In genomic region chr9:45517993-45518705, GRCm38 (mm10) we compare ENCODE assay signal across 10 mouse cellular contexts.
DNase-seq lines count a peak whose midpoint lies in the region; ATAC-seq lines count a peak whose summit lies in the region.
"Had no signal": no experiment of that assay in that cellular context is flagged by ENCODE, and none has a peak within 500 bp of the region (broad histone marks: within the 10 kb centered on the region; RNA-seq: fewer than 3 reads in every experiment).

No protein-coding gene starts in this region.

- WGBS in heart, embryonic 15.5 days: 51% methylated on average over 11 of the region's 11 CpGs
- WGBS in neural tube, embryonic 15.5 days: 65% methylated on average over 11 of the region's 11 CpGs
- WGBS in liver, embryonic 12.5 days (ENCODE audit: insufficient replicate concordance): 68% methylated on average over 11 of the region's 11 CpGs

- peaks cover 28% of the 10 kb centered on the region for H3K4me1 ChIP-seq in heart, embryonic 15.5 days (replicated peaks)
- H3K4me1 ChIP-seq in neural tube, embryonic 15.5 days: peaks cover 17% of the 10 kb centered on the region
- no peaks in the 10 kb centered on the region for H3K4me1 ChIP-seq in liver, embryonic 12.5 days

- H3K4me2 ChIP-seq in heart, embryonic 15.5 days: peak overlapping the region; percentile 27; the same call in 1 of the 2 replicates
- H3K4me2 ChIP-seq in neural tube, embryonic 15.5 days: no peak overlapping the region
- H3K4me2 ChIP-seq in liver, embryonic 12.5 days: no peak overlapping the region

- H3K9me3 ChIP-seq in heart, embryonic 15.5 days (replicated peaks): no peaks in the 10 kb centered on the region
- no peaks in the 10 kb centered on the region for H3K9me3 ChIP-seq in neural tube, embryonic 15.5 days (replicated peaks)
- no peaks in the 10 kb centered on the region for H3K9me3 ChIP-seq in liver, embryonic 12.5 days (replicated peaks)

- no peak for DNase-seq in heart, adult 11 months
- no peak for DNase-seq in neural tube, embryonic 10.5 days (ENCODE audit: extremely low spot score, low spot score)
- peak; percentile 61 to 73 for DNase-seq in frontal cortex, postnatal 36 days (ENCODE audit: low spot score in 2 of 2)
- DNase-seq in adrenal gland, adult 2 months: no peak
- no peak for DNase-seq in lung, postnatal 10 days
- DNase-seq: kidney, adult 9 months had no signal

- H3K9ac ChIP-seq in heart, embryonic 15.5 days: no peak overlapping the region
- no peak overlapping the region for H3K9ac ChIP-seq in neural tube, embryonic 15.5 days (replicated peaks)
- no peak overlapping the region for H3K9ac ChIP-seq in liver, embryonic 12.5 days

- H3K4me3 ChIP-seq in heart, embryonic 15.5 days: no peak overlapping the region
- no peak overlapping the region for H3K4me3 ChIP-seq in neural tube, embryonic 15.5 days (replicated peaks)
- H3K4me3 ChIP-seq in liver, embryonic 12.5 days: no peak overlapping the region
- H3K4me3 ChIP-seq: myocyte had no signal

- no peaks in the 10 kb centered on the region for H3K36me3 ChIP-seq in heart, embryonic 15.5 days
- no peaks in the 10 kb centered on the region for H3K36me3 ChIP-seq in neural tube, embryonic 15.5 days
- no peaks in the 10 kb centered on the region for H3K36me3 ChIP-seq in liver, embryonic 12.5 days

- peak overlapping the region; percentile 71 for H3K27ac ChIP-seq in heart, embryonic 15.5 days
- H3K27ac ChIP-seq in neural tube, embryonic 15.5 days (replicated peaks): no peak overlapping the region
- no peak overlapping the region for H3K27ac ChIP-seq in liver, embryonic 12.5 days

- peak; percentile 73 for ATAC-seq in heart, embryonic 15.5 days (replicated peaks; ENCODE audit: insufficient number of reproducible peaks, insufficient read depth, low FRiP score, low read depth)
- ATAC-seq in neural tube, embryonic 15.5 days (ENCODE audit: low FRiP score): peak; percentile 31; the same call in 1 of the 2 replicates
- no peak for ATAC-seq in liver, embryonic 12.5 days

- H3K27me3 ChIP-seq in heart, embryonic 15.5 days: no peaks in the 10 kb centered on the region
- H3K27me3 ChIP-seq in neural tube, embryonic 15.5 days (replicated peaks): no peaks in the 10 kb centered on the region
- H3K27me3 ChIP-seq in liver, embryonic 12.5 days (replicated peaks): no peaks in the 10 kb centered on the region

Comparison
In these comparisons a context has a peak if more than half of its experiments do, and no peak if none do; other contexts are left out.
1. DNase-seq: peak in frontal cortex, postnatal 36 days (2 of 2); none in heart, adult 11 months (single experiment), neural tube, embryonic 10.5 days (single experiment), adrenal gland, adult 2 months (single experiment) and lung, postnatal 10 days (single experiment).